Mouse (Mus musculus) urinary bladder, postnatal 4 days (tissue): Measurements from ENCODE around the gene Dync1li2.

ENCODE experiments used
- DNase-seq, 2 experiments: peaks; one replicate each; pipeline ENCODE4 v3.0.0; 2021 to 2022; ENCODE audit warnings: low spot score in 2 of 2

Dync1li2 gene

DNA sequence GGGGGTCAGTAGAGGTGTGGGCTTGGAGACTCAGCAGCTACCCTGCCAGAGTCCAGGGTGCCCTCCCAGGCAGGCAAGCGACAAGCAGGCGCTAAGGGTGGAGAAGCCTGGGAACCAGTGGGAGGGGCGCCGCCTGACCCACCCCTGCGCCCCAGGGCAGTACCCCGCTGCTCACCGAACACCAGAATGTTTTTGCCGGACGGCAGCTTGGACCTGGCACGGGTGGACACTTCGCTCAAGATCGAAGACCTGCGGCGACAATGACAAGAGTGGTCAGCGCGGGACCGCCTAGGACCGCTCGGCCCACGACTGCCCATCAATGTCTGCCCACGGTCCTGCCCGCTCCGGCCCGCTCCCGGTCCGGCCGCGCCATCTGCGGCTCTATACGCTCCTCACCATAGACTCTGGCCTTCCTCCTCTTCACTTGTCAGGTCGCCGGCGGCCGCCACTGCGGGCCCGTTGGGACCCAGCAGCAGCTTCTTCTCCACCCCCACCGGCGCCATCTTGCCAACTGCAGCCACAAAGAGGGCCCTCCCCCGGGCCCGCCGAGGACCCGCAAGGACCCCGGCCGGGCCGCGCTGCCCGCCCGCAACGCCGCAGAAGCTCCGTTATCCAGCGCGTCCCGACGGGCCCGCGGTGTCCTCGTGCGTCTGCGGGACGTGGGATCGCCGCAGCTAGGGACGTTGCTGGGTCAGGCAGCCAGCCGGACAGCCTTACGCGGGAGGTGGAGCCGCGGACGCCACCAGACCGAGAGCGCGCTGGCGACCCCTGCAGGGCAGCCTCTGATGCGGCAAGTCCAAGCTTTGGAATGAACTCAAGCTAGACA is at the start of gene Dync1li2:
Gene Dync1li2 (minus strand): TSS at position 749 of the 826 bp plus-strand sequence.
- DNase-seq, result peak; percentile 86 to 91

DNA sequence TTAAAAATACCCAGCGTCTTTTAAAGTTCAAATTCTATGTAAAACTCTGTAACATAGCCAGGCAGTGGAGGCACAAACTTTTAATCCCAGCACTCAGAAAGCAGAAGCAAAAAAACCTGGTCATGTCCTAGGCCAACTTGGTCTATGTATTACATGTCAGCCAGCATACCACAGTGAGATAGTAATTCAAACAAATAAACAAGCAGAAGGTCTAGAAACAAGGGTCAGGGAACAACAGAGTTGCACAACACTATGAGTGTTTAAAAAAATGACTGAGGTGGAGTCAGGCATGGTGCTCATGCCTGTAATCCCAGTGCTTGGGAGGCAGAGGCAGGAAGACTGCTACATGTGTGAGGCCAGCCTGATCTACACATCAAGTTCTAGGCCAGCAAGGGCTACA is 36.2 kb upstream of the Dync1li2 start:
- DNase-seq, result no peak

DNA sequence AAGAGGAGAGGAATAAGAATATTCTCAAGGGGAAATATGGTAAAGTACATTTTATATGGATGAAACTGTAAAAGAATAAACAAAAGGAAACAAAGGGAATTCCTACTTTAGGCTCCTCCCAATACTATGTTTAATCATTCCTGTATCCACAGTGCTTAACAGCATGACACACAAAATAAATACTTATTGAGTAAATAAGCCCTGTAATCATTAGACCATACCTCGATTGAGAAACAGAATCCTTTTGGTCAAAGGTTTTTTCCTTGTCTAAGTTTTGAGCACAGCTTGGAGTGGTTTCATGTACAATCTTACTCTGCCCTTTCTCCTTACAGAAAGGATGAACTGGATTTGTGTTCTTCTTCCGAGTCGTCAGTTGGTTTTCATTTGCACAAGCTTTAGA is 29.6 kb upstream of the Dync1li2 start:
- DNase-seq, result no peak

DNA sequence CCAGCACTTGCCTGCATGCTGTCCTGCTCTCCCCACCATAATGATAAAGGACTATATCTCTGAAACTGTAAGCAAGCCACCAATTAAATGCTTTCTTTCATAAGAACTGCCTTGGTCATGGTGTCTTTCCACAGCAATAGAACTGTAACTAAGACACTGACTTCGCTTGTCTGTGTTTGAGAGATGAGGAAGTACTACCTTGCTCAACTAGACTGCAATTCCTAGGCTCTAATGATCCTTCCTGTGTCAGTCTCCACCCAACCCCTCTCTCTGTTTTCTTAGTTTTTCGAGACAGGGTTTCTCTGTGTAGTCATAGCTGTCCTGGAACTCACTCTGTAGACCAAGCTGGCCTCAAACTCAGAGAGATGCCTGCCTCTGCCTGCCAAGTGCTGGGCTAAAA is 24.6 kb upstream of the Dync1li2 start:
- no peak for DNase-seq

DNA sequence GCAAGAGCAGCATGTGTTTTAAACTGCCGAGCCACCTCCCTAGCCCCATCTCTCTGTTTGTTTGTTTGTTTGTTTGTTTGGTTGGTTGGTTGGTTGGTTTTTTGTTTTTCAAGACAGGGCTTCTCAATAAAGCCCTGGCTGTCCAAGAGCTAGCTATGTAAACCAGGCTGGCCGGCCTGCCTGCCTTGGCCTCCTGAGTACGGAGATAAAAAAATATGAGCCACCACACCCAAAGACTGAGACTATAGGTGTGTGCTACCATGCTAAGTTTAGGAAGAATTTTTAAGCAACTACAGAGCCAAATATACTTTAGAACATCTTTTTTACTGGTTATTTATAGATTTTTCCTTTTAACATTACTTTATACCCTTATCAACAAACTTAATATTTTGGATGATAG is 9.3 kb upstream of the Dync1li2 start:
- no peak for DNase-seq

DNA sequence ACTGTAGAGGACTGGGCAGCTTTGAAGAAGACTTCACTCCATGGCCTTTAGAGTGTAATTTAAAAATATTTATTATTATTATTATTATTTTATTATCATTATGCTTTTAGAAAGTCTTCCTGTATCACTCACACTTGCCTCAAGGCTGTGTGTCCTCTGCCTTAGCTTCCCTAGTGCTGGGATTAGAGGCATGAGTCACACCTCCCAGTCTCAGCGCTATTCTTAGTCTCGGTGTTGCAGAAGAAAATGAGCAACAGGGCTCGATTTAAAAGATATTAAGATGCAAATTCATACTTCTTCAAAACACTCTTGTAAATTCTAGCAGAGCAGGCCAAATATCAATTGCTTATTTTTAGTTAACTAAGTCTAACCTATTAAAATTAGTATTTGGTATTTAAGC is 5.9 kb upstream of the Dync1li2 start:
- no peak for DNase-seq

DNA sequence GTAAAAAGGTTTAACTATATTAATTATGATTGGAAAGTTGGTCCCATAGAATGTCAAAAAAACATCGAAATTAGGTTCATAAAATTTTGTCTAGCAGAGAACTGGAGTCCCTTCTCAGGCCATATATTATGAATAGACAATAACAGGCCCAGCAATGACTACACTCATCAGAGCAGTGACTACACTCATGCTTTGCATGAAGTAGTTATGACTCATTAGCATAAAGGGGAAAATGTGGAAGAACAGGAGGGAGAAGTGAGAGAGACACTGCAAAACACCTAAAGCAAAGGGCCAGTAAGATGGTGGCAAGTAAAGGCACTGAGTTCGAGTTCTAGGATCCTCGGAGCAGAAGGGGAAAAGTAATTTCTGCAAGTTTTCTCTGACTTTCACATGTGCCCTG is 3.2 kb upstream of the Dync1li2 start:
- no peak for DNase-seq

DNA sequence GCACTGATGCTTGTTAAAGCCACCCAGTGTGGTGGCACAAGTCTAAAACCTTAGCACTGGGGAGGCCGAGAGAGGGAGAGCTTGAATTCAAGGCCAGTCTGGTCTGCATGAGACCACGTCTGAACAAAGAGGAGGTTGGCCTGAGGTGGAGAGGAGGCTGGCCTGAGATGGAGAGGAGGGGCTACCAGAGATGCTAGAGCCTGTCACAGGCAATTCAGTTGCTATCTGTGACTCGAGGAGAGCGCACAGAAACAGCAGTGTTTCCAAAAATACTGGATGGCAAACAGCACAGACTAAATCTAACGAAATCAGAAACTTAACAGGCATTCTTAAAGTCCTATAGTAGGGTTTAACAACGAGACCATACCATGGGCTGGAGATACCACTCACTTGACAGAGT is 2.4 kb upstream of the Dync1li2 start:
- no peak for DNase-seq

DNA sequence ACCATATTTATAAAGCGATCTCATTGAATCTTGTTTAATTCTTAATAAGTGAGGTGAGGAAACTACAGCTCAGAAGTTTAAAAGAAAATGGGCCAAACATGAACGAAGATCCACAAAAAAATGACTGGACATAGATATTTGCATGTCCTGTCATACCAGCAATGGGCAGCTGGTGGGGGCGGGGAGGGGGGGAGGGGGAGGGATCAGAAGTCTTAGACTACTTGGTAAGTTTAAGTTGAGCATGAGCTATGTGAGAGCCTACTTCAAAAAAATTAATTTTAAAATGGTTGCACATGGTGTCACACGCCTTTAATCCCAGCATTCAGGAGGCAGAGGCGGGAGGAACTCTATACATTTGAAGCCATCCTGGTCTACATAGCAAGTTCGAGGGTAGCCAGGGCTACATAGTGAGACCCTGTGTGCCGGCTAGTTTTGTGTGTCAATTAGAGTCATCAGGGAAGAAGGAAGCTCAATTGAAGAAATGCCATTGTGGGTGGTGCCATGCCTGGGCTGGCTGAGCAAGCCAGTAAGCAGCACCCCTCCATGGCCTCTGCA is 355 bp upstream of the Dync1li2 start:
- no peak for DNase-seq

DNA sequence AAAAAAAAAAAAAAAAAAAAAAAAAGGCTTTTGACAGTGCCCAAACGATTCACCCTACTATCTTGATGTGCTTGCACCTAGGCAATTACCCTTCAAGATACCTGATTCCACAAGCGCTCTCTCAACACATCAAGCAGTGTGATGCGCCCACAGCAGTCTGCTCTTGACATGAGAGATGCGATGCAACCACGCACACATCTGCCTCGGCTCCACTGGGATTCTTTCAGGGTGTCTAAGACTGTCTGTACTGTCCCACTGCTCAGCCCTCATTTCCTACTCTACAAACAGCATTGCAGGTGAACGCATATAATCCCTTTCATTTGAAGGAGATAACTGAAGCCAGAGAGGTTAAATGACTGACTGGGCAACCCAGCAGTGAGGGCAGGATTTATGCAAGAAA is 1.2 kb downstream of the Dync1li2 start:
- DNase-seq, result no peak

DNA sequence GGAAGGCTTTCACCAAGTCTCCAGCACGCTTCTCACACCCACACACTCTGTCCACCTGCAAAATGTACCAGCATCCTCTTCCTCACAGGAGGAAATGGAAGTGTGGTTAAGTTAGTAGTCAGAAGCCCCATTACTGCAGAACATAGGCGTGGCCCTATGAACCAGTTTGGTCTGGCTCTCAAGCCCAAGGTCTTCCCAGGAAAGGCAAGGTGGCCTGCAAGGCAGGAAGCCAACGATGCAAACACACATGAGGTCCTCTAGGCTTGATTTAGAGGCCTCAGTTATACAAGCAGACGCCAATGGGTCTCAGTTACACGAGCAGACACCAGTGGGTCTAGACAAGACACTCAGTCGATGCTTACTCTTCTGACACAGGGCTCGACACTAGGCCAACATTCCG is 3.4 kb downstream of the Dync1li2 start:
- no peak for DNase-seq

DNA sequence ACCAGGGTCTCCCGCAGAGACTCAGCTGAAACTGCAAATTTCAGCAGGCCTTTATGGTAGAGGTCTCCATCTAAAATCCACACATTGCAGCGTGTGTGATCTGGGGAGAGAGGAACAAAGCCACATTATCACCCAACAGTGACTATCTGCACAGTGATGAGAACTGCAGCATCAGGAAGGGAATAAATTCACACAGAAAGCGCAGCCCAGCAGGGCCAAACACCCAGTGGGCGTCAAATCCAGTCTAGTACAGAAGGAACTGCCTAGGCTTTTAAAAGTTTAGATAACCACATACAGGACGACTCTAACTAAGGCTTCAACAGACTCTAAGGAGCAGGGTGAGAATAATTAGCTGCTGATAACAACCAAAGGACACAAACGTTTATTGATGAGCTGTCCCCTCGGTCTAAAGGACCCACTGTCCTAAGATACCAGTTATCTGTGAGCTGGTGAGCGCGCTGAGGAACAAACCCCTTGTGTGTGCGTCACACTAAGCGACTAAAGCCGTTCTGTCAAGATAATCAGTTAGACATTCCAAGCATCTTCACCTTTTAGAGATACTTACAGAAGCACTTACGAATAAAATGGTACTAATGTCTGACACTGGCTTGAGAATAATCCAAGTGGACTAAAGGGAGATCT is 5.2 kb downstream of the Dync1li2 start:
- DNase-seq, result no peak

DNA sequence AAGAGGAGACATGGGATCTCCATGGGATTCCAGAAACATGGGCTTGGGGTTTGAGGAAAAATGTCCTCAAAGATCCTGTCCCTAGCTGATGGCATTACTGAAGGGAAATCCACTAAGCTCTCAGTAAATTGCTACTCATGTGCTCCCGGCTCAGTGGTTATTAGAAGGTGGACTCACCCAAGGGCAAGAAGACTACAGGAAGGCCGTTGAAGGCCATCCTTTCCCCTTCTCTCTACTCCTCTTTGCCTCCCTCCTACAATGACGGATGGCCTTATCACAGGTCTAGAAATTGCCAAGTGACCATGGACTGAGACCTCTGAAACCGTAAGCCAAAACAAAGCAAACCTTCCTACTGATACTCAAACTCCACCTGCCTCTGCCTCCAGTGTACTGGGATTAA is 6.3 kb downstream of the Dync1li2 start:
- no peak for DNase-seq

DNA sequence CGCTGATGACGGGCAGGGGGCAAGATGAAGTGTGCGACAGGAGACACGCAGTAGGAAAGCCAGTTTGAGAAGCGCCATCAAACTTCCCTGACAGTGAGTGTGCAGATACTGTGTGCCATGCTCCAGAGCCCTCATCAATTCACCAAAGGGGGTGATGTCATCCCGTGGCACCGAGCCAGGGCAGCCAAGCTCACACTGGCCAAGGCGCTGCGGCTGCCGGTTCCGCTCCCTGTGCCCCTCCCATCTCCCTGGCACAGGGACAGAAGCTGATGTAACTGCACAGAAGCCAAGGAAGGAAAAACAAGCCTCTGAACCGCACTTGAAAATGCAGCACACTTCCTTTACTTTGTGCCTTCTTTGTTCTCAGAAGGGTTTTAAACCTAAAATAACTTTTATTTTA is 6.8 kb downstream of the Dync1li2 start:
- DNase-seq, result peak; percentile 87 to 97

DNA sequence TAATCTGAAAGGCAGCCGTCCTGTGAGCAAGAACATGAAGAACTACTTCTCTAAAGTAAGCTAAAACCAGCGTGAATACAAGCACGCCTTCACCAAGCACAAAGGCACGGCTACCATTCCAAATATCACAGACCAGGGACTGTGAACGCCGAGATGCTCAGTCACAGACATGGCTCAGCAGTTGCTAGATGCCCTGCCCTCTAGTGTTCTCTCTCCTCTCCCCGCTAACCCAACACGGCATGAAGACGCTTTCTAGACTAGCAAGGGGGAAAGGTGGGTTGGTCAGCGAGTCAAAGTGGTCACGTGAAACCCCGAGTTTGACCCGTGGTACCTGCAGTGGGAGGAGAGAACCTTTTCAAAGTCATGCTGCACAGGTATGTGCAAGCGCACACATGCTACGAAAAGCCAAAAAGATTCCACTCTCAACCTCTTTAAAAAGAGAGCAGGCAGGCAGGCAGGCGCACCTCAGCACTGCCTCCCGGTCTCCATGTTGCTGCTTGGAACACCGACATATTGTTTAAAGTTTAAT is 8.0 kb downstream of the Dync1li2 start:
- DNase-seq, result no peak

DNA sequence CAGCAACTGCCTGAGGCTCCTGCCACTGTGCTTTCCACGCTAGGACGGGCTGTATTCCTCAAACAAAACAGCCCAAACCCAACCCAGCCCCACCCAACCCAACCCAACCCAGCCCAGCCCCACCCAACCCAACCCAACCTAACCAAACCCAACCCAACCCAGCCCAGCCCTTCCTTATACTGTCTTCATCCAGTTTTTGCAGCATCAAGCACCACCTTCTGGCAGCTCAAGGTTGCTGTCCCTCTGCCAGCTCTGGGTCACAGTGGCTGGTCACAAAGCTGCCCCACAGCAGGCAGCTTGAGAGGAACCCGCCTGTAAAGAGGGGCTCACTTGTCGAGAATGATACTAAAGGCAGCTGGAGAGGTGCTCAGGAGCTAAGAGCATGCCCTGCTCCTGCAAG is 8.6 kb downstream of the Dync1li2 start:
- DNase-seq, result no peak

DNA sequence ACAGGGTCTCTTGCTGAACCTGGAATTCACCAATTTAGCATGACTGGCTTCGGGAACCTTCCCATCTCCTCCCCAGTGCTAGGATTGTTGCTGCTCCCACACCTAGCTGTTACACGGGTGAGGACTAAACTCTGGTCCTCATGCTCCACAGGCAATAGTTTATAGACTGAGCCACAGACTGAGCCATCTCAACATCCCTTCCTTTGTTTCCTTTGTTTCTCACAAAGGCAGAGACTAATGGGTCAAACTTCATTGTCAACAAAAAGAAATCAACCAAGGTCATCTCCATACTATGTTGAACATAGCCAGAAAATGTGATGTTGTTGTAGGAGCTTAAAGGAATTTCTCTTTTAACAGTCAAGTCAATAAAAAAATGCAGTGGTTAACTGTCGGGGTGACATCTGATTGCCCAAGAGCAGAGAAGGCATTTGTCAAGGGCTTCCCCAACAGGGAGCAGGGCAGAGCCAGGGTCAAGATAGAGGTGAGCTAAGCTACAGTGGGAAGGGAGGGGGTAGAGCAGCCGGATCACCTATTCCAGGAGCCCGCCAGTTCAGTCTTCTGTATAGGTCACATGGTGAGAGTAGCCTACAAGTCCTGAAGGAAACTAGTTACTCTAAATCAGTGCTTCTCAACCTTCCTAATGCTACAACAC is 9.5 kb downstream of the Dync1li2 start:
- no peak for DNase-seq

DNA sequence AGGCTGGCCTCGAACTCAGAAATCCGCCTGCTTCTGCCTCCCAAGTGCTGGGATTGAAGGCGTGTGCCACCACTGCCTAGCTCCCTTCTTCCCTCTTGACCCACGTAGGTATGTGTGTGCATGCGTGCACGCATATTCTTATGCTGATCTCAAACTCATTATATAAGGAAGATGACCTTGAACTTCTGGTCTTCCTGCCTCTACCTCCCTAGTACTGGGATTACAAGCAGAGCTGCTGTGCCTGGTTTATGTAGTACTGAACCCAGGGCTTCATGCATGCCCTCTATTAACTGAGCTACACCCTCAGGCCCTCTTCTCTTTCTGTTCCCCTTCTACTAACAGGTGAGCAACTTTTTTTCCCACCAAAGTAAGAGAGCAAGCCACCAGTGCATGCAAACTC is 10.2 kb downstream of the Dync1li2 start:
- DNase-seq, result no peak

DNA sequence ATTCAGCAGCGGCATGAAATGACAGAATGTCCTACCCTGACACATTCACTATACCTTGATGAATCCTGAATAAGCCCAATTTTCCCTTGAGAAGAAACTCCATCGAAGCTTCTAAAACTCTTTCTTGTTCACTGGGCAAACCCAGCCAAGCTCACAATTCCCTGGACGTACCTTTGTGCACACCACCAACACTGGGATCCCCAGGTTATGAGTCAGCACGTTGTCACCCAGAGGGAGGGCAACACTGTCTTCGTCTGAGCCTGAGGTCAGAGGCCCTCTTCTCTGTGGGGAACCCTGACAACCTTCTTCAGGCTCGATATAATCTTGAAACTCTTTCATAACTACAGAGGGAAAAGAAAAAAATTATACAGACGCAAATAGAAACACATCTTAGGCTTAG is 12.6 kb downstream of the Dync1li2 start:
- no peak for DNase-seq

DNA sequence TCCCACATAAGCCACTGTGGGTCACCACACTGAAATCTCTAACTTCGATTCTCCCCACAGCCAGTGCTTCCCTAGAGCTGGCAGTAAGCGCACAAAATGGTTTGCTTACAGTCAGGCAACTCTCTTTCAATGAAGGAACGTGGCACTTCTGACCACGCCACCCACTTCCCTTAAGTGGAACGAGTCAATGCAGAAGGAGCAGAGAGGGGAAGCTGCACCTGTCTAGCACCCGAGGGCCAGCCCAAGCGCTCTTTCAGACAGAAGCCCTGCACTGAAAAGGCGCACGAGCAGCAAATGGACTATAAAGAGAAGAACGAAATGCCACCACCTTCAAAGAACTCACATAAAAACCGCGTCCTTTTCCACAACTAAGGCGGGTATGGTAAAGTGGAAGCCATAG is 15.1 kb downstream of the Dync1li2 start:
- no peak for DNase-seq

DNA sequence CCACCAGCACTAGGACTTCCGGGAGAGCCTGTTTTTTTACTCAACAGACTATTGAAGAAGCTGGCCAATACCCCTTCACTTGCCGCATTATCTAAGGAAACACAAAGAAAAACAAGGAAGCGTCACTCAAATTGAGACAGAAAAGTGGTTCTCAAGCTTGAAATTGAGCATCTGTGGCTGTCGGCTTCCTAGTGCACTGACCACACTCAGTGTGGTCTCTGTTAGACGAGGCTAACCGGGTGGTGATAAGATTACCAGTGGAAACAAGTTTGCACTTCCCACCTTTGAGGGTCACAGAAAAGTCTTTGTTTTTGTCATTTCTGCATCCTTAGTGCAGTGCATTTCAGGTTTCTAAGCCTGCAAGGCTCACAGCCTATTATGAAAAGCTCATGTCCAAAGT is 20.5 kb downstream of the Dync1li2 start:
- no peak for DNase-seq

DNA sequence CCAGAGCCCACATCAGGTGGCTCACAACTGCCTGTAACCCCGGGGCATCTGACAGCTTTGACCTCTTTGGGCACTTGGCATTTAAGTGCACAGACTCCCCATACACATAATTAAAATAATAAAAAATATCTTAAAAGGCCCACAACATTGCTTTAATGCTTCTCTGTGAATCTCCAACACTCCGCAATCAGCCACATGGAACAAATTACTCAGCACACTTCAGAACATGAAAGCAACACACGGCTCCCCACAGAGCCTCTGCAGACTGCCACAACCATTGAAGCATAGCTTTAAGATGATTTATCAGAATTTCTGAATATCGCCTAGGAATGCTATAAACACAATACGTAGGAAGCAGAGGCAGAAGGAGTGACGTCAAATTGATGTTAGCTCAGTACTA is 26.8 kb downstream of the Dync1li2 start:
- no peak for DNase-seq

DNA sequence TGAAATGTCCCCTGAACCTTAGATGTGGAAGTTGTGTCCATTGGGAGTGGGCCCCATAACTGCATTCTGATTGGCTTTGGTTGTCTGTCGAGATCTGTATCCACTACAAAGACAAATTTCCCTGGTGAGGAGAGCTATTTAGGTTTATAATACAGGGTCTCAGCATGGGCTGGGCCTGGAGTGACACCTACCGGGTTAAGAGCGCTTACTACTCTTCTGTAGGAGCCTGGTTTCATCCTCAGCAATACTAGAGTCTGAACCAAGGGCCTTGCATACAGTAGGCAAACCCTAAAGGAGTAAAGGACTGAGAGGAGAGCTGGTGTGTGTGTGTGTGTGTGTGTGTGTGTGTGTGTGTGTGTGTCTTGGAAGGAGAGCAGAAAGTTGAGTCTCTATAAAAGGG is 28.6 kb downstream of the Dync1li2 start:
- no peak for DNase-seq
